12 mouse cellular contexts compared by ENCODE assay signal in the genomic region with DNA sequence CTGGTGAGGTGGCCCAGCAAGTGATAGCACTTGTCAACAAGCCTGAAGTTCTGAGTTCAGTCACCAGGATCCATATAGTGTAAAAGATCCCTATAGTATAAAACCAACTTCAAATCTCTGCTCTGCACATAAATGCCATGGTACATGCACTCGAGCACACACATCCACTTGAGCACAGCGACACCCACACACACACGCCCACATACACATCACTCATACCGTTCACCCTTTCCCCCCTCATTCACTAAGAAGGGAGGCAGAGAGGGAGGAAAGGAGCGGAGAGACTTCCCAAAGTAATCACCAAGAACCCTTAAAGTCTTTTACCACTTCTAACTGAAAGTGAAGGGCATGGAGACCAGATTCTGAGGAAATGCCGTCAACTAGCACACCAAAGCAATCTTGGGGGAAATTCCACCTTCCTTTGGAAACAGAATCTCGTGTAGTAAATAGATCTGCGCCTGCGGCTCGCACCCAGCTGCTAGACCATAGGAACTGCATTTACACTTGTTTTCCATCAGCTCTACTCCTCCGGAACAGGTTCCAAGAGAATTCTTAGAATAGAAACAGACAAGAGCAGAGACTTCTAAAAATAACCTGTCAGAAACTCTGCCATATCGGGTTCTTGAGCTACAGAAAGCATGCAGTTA. TPM values are rescaled to one million over a fixed set of nuclear protein-coding genes. Genes with fewer than 3 reads are reported as not detected.
DNase-seq lines count a peak whose midpoint lies in the region; ATAC-seq lines count a peak whose summit lies in the region.
"Had no signal": no experiment of that assay in that cellular context is flagged by ENCODE, and none has a peak within 500 bp of the region (broad histone marks: within the 10 kb centered on the region; RNA-seq: fewer than 3 reads in every experiment).

No protein-coding gene starts in this region.

- H3K4me2 ChIP-seq in heart, embryonic 12.5 days = peak overlapping the region; percentile 67
- no peak overlapping the region for H3K4me2 ChIP-seq in intestine, embryonic 16.5 days (ENCODE audit: low read depth, low read length)
- H3K4me2 ChIP-seq: limb, embryonic 13.5 days had no signal

- peak overlapping the region; percentile 97 for H3K27ac ChIP-seq in heart, embryonic 12.5 days (ENCODE audit: poor library complexity, severe bottlenecking)
- no peak overlapping the region for H3K27ac ChIP-seq in intestine, embryonic 16.5 days (ENCODE audit: low read length)
- H3K27ac ChIP-seq: limb, embryonic 13.5 days had no signal

- peaks cover 7% of the 10 kb centered on the region for H3K36me3 ChIP-seq in heart, embryonic 12.5 days
- 0 out of 2 replicates have a peak, but pooled peaks cover 4% of the 10 kb centered on the region for H3K36me3 ChIP-seq in intestine, embryonic 16.5 days (ENCODE audit: control insufficient read depth, insufficient read depth, low read length)

- no peaks in the 10 kb centered on the region for H3K9me3 ChIP-seq in heart, embryonic 12.5 days (replicated peaks)
- H3K9me3 ChIP-seq in intestine, embryonic 16.5 days (ENCODE audit: control insufficient read depth, low read length) = no peaks in the 10 kb centered on the region
- H3K9me3 ChIP-seq: limb, embryonic 13.5 days had no signal

- peak; percentile 75 for ATAC-seq in CD4-positive, CD25-positive, alpha-beta regulatory T cell, adult 4 months
- no peak for ATAC-seq in heart, embryonic 12.5 days (ENCODE audit: insufficient number of reproducible peaks, low FRiP score)
- ATAC-seq in intestine, embryonic 16.5 days = no peak
- ATAC-seq: forebrain, embryonic 16.5 days had no signal

- 40% methylated on average over 12 of the region's 12 CpGs for WGBS in heart, embryonic 12.5 days
- WGBS in intestine, embryonic 16.5 days = 85% methylated on average over 12 of the region's 12 CpGs

- peaks cover 32% of the 10 kb centered on the region for H3K4me1 ChIP-seq in heart, embryonic 12.5 days (replicated peaks)
- no peaks in the 10 kb centered on the region for H3K4me1 ChIP-seq in intestine, embryonic 16.5 days (ENCODE audit: control insufficient read depth, insufficient read depth, low read length)
- H3K4me1 ChIP-seq: limb, embryonic 13.5 days had no signal

- intact Hi-C loops in left cerebral cortex, postnatal 10 days (cut with DNase I) = no loop called here

- peak; percentile 34 for DNase-seq in CD4-positive helper T cell, adult 2 months (ENCODE audit: low read depth, low spot score)
- DNase-seq in left cerebral cortex, postnatal 10 days (ENCODE audit: extremely low spot score in 1 of 2, low spot score in 2 of 2) = peak; percentile 20 to 49
- DNase-seq in spleen, postnatal 10 days (ENCODE audit: low spot score in 2 of 2) = no peak
- no peak for DNase-seq in yolk sac, embryonic 10.5 days (ENCODE audit: low spot score)
- DNase-seq: embryo, embryonic 11 days; kidney, adult 8-10 months; thymus, postnatal 4 days had no signal

- peak overlapping the region; percentile 36 for H3K4me3 ChIP-seq in heart, embryonic 12.5 days
- no peak overlapping the region for H3K4me3 ChIP-seq in intestine, embryonic 16.5 days (ENCODE audit: low read length)
- H3K4me3 ChIP-seq: limb, embryonic 13.5 days had no signal

- peak overlapping the region; percentile 60 for H3K9ac ChIP-seq in heart, embryonic 12.5 days
- H3K9ac ChIP-seq in intestine, embryonic 16.5 days (ENCODE audit: low read depth, low read length) = no peak overlapping the region
- H3K9ac ChIP-seq: limb, embryonic 13.5 days had no signal

- no peaks in the 10 kb centered on the region for H3K27me3 ChIP-seq in heart, embryonic 12.5 days (replicated peaks)
- H3K27me3 ChIP-seq in intestine, embryonic 16.5 days (replicated peaks; ENCODE audit: control insufficient read depth, insufficient read depth, low read length) = no peaks in the 10 kb centered on the region
- H3K27me3 ChIP-seq: limb, embryonic 13.5 days had no signal

RNA-seq across cellular contexts. Expression of a gene that starts 19.3 kb away (rescaled TPM):
- polyA plus RNA-seq in CD4-positive, CD25-positive, alpha-beta regulatory T cell, adult 4 months (2017; shearing (Covaris generic)) = 10 to 100 TPM; 16.0 to 19.6 TPM
- 67.8 and 80.3 TPM in 2 replicates for polyA plus RNA-seq in heart, embryonic 12.5 days (2016; fragmentation: Nextera tagmentation; extraction: Ambion mirVana)
- total RNA-seq in left cerebral cortex, postnatal 10 days (2021) = 10 to 100 TPM; 54.4 to 58.1 TPM
- 41.0 and 44.3 TPM in 2 replicates for polyA plus RNA-seq in intestine, embryonic 16.5 days (2015; fragmentation: Nextera tagmentation; extraction: Ambion mirVana)

RNA-seq across cellular contexts. Expression of a gene that starts 59.0 kb away (rescaled TPM):
- polyA plus RNA-seq in CD4-positive, CD25-positive, alpha-beta regulatory T cell, adult 4 months (2017; shearing (Covaris generic)) = 10 to 100 TPM; 27.5 to 30.8 TPM
- polyA plus RNA-seq in heart, embryonic 12.5 days (2016; fragmentation: Nextera tagmentation; extraction: Ambion mirVana) = 47.0 and 47.3 TPM in 2 replicates
- total RNA-seq in left cerebral cortex, postnatal 10 days (2021) = 10 to 100 TPM; 55.2 to 55.6 TPM
- 51.1 and 51.4 TPM in 2 replicates for polyA plus RNA-seq in intestine, embryonic 16.5 days (2015; fragmentation: Nextera tagmentation; extraction: Ambion mirVana)

Comparison
In these comparisons a context has a peak if more than half of its experiments do, and no peak if none do; other contexts are left out.
1. DNase-seq: peak in CD4-positive helper T cell, adult 2 months (single experiment) and left cerebral cortex, postnatal 10 days (2 of 2); none in spleen, postnatal 10 days (0 of 2) and yolk sac, embryonic 10.5 days (single experiment).